Mouse (Mus musculus): ENCODE data around the gene Loxl4. TPM values are rescaled to one million over a fixed set of nuclear protein-coding genes. Genes with fewer than 3 reads are reported as not detected.

Gene Loxl4
- total RNA-seq, 2 experiments from 2014 or later: 0.20 to 0.36 TPM

GRCm38 (mm10) chr19:42613647-42614225 is 1.1 kb upstream of the Loxl4 start:
- intact Hi-C loops (cut with DNase I): no loop called here
- DNase-seq (ENCODE audit: low spot score in 2 of 2): no peak

GRCm38 (mm10) chr19:42613116-42613515 is 503 bp upstream of the Loxl4 start:
- no peak for DNase-seq (ENCODE audit: low spot score in 2 of 2)
- intact Hi-C loops (cut with DNase I): no loop called here

- no peak for DNase-seq (ENCODE audit: low spot score in 2 of 2)
- intact Hi-C loops (cut with DNase I): no loop called here
These were observed 867 bp downstream of the Loxl4 start for GRCm38 (mm10) chr19:42611746-42612145.

GRCm38 (mm10) chr19:42609716-42610115 is 2.9 kb downstream of the Loxl4 start:
- DNase-seq (ENCODE audit: low spot score in 2 of 2): no peak
- intact Hi-C loops (cut with DNase I): no loop called here

- no peak for DNase-seq (ENCODE audit: low spot score in 2 of 2)
- intact Hi-C loops (cut with DNase I): no loop called here
These were observed 4.5 kb downstream of the Loxl4 start for GRCm38 (mm10) chr19:42608082-42608481.

GRCm38 (mm10) chr19:42602576-42602975 is 10.0 kb downstream of the Loxl4 start:
- intact Hi-C loops (cut with DNase I): loop anchor here (5.0 kb wide), 1 partner anchor 50 kb away; no protein-coding TSS in a partner anchor

GRCm38 (mm10) chr19:42602041-42602440 is 10.6 kb downstream of the Loxl4 start:
- no peak for DNase-seq (ENCODE audit: low spot score in 2 of 2)
- intact Hi-C loops (cut with DNase I): loop anchor here (5.0 kb wide), 1 partner anchor 50 kb away; no protein-coding TSS in a partner anchor

More at GRCm38 (mm10) chr19:42602576-42602975, 10.0 kb downstream of the Loxl4 start:
- DNase-seq (ENCODE audit: low spot score in 2 of 2): no peak

GRCm38 (mm10) chr19:42601445-42601844 is 11.2 kb downstream of the Loxl4 start:
- intact Hi-C loops (cut with DNase I): loop anchor here (5.0 kb wide), 1 partner anchor 51 kb away; no protein-coding TSS in a partner anchor
- DNase-seq (ENCODE audit: low spot score in 2 of 2): no peak

GRCm38 (mm10) chr19:42600591-42600990 is 12.0 kb downstream of the Loxl4 start:
- no peak for DNase-seq (ENCODE audit: low spot score in 2 of 2)
- intact Hi-C loops (cut with DNase I): loop anchor here (5.0 kb wide), 1 partner anchor 52 kb away; no protein-coding TSS in a partner anchor

GRCm38 (mm10) chr19:42599891-42600290 is 12.7 kb downstream of the Loxl4 start:
- intact Hi-C loops (cut with DNase I): loop anchor here (5.0 kb wide), 1 partner anchor 52 kb away; no protein-coding TSS in a partner anchor

GRCm38 (mm10) chr19:42597896-42598295 is 14.7 kb downstream of the Loxl4 start:
- intact Hi-C loops (cut with DNase I): no loop called here
- DNase-seq (ENCODE audit: low spot score in 2 of 2): no peak

More at GRCm38 (mm10) chr19:42599891-42600290, 12.7 kb downstream of the Loxl4 start:
- DNase-seq (ENCODE audit: low spot score in 2 of 2): no peak

GRCm38 (mm10) chr19:42597286-42597685 is 15.3 kb downstream of the Loxl4 start:
- intact Hi-C loops (cut with DNase I): no loop called here

GRCm38 (mm10) chr19:42595066-42595465 is 17.5 kb downstream of the Loxl4 start:
- intact Hi-C loops (cut with DNase I): no loop called here

More at GRCm38 (mm10) chr19:42597286-42597685, 15.3 kb downstream of the Loxl4 start:
- no peak for DNase-seq (ENCODE audit: low spot score in 2 of 2)

GRCm38 (mm10) chr19:42593456-42593855 is 19.2 kb downstream of the Loxl4 start:
- intact Hi-C loops (cut with DNase I): no loop called here
- no peak for DNase-seq (ENCODE audit: low spot score in 2 of 2)

More at GRCm38 (mm10) chr19:42595066-42595465, 17.5 kb downstream of the Loxl4 start:
- DNase-seq (ENCODE audit: low spot score in 2 of 2): no peak

GRCm38 (mm10) chr19:42591534-42591933 is 21.1 kb downstream of the Loxl4 start:
- DNase-seq (ENCODE audit: low spot score in 2 of 2): no peak
- intact Hi-C loops (cut with DNase I): no loop called here

- DNase-seq (ENCODE audit: low spot score in 2 of 2): no peak
- intact Hi-C loops (cut with DNase I): loop anchor here (2.0 to 10.0 kb wide), 3 partner anchors 66 to 806 kb away; no protein-coding TSS in a partner anchor
These were observed 23.4 kb downstream of the Loxl4 start for GRCm38 (mm10) chr19:42589246-42589645.

GRCm38 (mm10) chr19:42587704-42588103 is 24.9 kb downstream of the Loxl4 start:
- intact Hi-C loops (cut with DNase I): loop anchor here (2.0 to 10.0 kb wide), 3 partner anchors 67 to 807 kb away; no protein-coding TSS in a partner anchor
- DNase-seq (ENCODE audit: low spot score in 2 of 2): no peak

- no peak for DNase-seq (ENCODE audit: low spot score in 2 of 2)
- intact Hi-C loops (cut with DNase I): loop anchor here (10.0 kb wide), 1 partner anchor 811 kb away; no protein-coding TSS in a partner anchor
These were observed 28.4 kb downstream of the Loxl4 start for GRCm38 (mm10) chr19:42584188-42584587.

- no peak for DNase-seq (ENCODE audit: low spot score in 2 of 2)
- intact Hi-C loops (cut with DNase I): loop anchor here (10.0 kb wide), 1 partner anchor 811 kb away; no protein-coding TSS in a partner anchor
These were observed 28.9 kb downstream of the Loxl4 start for GRCm38 (mm10) chr19:42583677-42584076.

- DNase-seq (ENCODE audit: low spot score in 2 of 2): no peak
- intact Hi-C loops (cut with DNase I): loop anchor here (10.0 kb wide), 1 partner anchor 812 kb away; no protein-coding TSS in a partner anchor
These were observed 29.7 kb downstream of the Loxl4 start for GRCm38 (mm10) chr19:42582811-42583370.

- no peak for DNase-seq (ENCODE audit: low spot score in 2 of 2)
- intact Hi-C loops (cut with DNase I): loop anchor here (10.0 kb wide), 1 partner anchor 814 kb away; no protein-coding TSS in a partner anchor
These were observed 31.9 kb downstream of the Loxl4 start for GRCm38 (mm10) chr19:42580701-42581100.
